In the genomic region with DNA sequence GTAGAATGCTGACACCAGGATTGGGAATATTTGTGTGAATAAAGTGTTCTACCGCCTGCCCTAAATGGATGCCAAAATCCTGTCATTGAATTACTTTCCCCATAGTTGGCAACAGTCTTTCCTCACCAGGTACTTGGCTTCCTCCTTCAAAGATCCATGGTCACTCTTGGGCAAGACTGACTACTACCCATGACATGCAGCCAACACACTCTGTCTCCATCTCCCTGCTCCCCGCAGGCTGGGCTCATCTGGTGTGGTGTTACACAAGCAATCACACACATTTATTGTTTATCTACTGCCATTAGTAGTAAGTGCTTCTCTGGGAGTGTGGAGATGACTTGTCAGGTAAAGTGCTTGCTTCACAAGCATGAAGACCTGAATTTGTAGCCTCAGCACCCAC, we compare ENCODE assay signal across 25 mouse cellular contexts. TPM values are rescaled to one million over a fixed set of nuclear protein-coding genes. Genes with fewer than 3 reads are reported as not detected.
DNase-seq lines count a peak whose midpoint lies in the region; ATAC-seq and TF ChIP-seq lines count a peak whose summit lies in the region.
"Had no signal": no experiment of that assay in that cellular context is flagged by ENCODE, and none has a peak within 500 bp of the region (broad histone marks: within the 10 kb centered on the region; RNA-seq: fewer than 3 reads in every experiment).

No protein-coding gene starts in this region.

- no peaks in the 10 kb centered on the region for H3K9me3 ChIP-seq in midbrain, postnatal 0 days (ENCODE audit: low read length)
- no peaks in the 10 kb centered on the region for H3K9me3 ChIP-seq in midbrain, embryonic 11.5 days (ENCODE audit: control insufficient read depth, low read length)
- H3K9me3 ChIP-seq: heart, embryonic 13.5 days; limb, embryonic 10.5 days had no signal

- H3K36me3 ChIP-seq in midbrain, postnatal 0 days (ENCODE audit: insufficient read depth, low read length) = no peaks in the 10 kb centered on the region
- no peaks in the 10 kb centered on the region for H3K36me3 ChIP-seq in midbrain, embryonic 11.5 days (ENCODE audit: control insufficient read depth, insufficient read depth, low read length)
- H3K36me3 ChIP-seq: heart, embryonic 13.5 days; limb, embryonic 10.5 days had no signal

- no peak overlapping the region for H3K4me3 ChIP-seq in midbrain, postnatal 0 days (ENCODE audit: low read depth, low read length)
- no peak overlapping the region for H3K4me3 ChIP-seq in midbrain, embryonic 11.5 days (ENCODE audit: low read depth, low read length)
- H3K4me3 ChIP-seq: heart, embryonic 13.5 days; left cerebral cortex, adult 2 months; limb, embryonic 10.5 days had no signal

- WGBS in midbrain, postnatal 0 days = 88% methylated on average over 2 of the region's 2 CpGs
- 97% methylated on average over 2 of the region's 2 CpGs for WGBS in midbrain, embryonic 11.5 days

- H3K27ac ChIP-seq in midbrain, postnatal 0 days (ENCODE audit: low read depth, low read length) = no peak overlapping the region
- H3K27ac ChIP-seq in midbrain, embryonic 11.5 days (ENCODE audit: low read depth, low read length) = no peak overlapping the region
- H3K27ac ChIP-seq: heart, embryonic 13.5 days; kidney, postnatal 0 days; limb, embryonic 10.5 days had no signal

- intact Hi-C loops in heart, postnatal 25 days (cut with DNase I) = no loop called here

- peak; percentile 43 for DNase-seq in cerebellum, adult 9-11 months
- no peak for DNase-seq in cerebellum, adult 11-12 months
- peak; percentile 42 for DNase-seq in heart, adult 11 months
- DNase-seq in heart, postnatal 25 days (ENCODE audit: low spot score) = no peak
- peak; percentile 21 for DNase-seq in midbrain, postnatal 0 days (ENCODE audit: low spot score)
- no peak for DNase-seq in midbrain, embryonic 11.5 days (ENCODE audit: low spot score, missing footprints)
- DNase-seq in adipocyte (ENCODE audit: low spot score) = no peak
- DNase-seq in B cell, adult 2 months = no peak
- DNase-seq: embryo, embryonic 11 days; heart, postnatal 4 days; lung, adult 2 months; lung, postnatal 36 days; retina, postnatal 1 day had no signal

- no peak overlapping the region for H3K4me2 ChIP-seq in midbrain, postnatal 0 days (ENCODE audit: low read depth, low read length, poor library complexity, severe bottlenecking)
- no peak overlapping the region for H3K4me2 ChIP-seq in midbrain, embryonic 11.5 days
- H3K4me2 ChIP-seq: heart, embryonic 13.5 days; liver, embryonic 11.5 days had no signal

- H3K27me3 ChIP-seq in midbrain, postnatal 0 days (ENCODE audit: insufficient read depth, low read length) = no peaks in the 10 kb centered on the region
- no peaks in the 10 kb centered on the region; the same call in 1 of the 2 replicates for H3K27me3 ChIP-seq in midbrain, embryonic 11.5 days (ENCODE audit: control insufficient read depth, insufficient read depth, low read length)
- H3K27me3 ChIP-seq: CH12.LX had no signal

- H3K9ac ChIP-seq in midbrain, postnatal 0 days (replicated peaks; ENCODE audit: low read length, poor library complexity, severe bottlenecking) = no peak overlapping the region
- no peak overlapping the region for H3K9ac ChIP-seq in midbrain, embryonic 11.5 days (ENCODE audit: low read length)
- H3K9ac ChIP-seq: heart, embryonic 13.5 days had no signal

- no peak for TF ChIP-seq CTCF in midbrain, postnatal 0 days (IDR thresholded peaks at IDR 0.05)

- H3K4me1 ChIP-seq in midbrain, postnatal 0 days (ENCODE audit: insufficient read depth, low read length) = no peaks in the 10 kb centered on the region
- H3K4me1 ChIP-seq in midbrain, embryonic 11.5 days (ENCODE audit: control insufficient read depth, insufficient read depth, low read length) = no peaks in the 10 kb centered on the region

- ATAC-seq in midbrain, postnatal 0 days (ENCODE audit: low FRiP score) = no peak
- no peak for ATAC-seq in midbrain, embryonic 11.5 days (ENCODE audit: low FRiP score)
- ATAC-seq: hindbrain, embryonic 16.5 days; intestine, postnatal 0 days had no signal

RNA-seq across cellular contexts. Expression of a gene that starts 5.9 kb away (rescaled TPM):
- not detected for total RNA-seq in heart, postnatal 25 days (2021)
- 0.33 TPM in 1 of 2 replicates, not detected in the other for total RNA-seq in midbrain, postnatal 0 days (2014; rRNA removed)
- polyA plus RNA-seq in midbrain, postnatal 0 days (2015; fragmentation: Nextera tagmentation; extraction: Ambion mirVana) = 0.09 TPM in 1 of 2 replicates, not detected in the other
- not detected in 2 replicates for polyA plus RNA-seq in midbrain, embryonic 11.5 days (2014; fragmentation: Nextera tagmentation; extraction: Ambion mirVana)
- total RNA-seq: gastrocnemius, adult 18-20 months; granulocyte monocyte progenitor cell, adult 5-6 weeks; heart, postnatal 4 days had no signal
- polyA plus RNA-seq: embryonic facial prominence, embryonic 14.5 days; heart, embryonic 13.5 days; intestine, postnatal 0 days; kidney, postnatal 0 days; limb, embryonic 10.5 days; liver, embryonic 11.5 days; stomach, embryonic 16.5 days had no signal

RNA-seq across cellular contexts. Expression of a gene that starts 27.1 kb away (rescaled TPM):
- total RNA-seq in heart, postnatal 25 days (2021) = 1 to 10 TPM; 1.4 to 1.8 TPM
- total RNA-seq in midbrain, postnatal 0 days (2014; rRNA removed) = 62.7 and 65.4 TPM in 2 replicates
- 84.3 and 84.9 TPM in 2 replicates for polyA plus RNA-seq in midbrain, postnatal 0 days (2015; fragmentation: Nextera tagmentation; extraction: Ambion mirVana)
- polyA plus RNA-seq in midbrain, embryonic 11.5 days (2014; fragmentation: Nextera tagmentation; extraction: Ambion mirVana) = 16.8 and 17.9 TPM in 2 replicates

RNA-seq across cellular contexts. Expression of a gene that starts 31.5 kb away (rescaled TPM):
- total RNA-seq in heart, postnatal 25 days (2021) = 10 to 100 TPM; 18.5 to 20.0 TPM
- 132 and 158 TPM in 2 replicates for total RNA-seq in midbrain, postnatal 0 days (2014; rRNA removed)
- 40.7 and 44.7 TPM in 2 replicates for polyA plus RNA-seq in midbrain, postnatal 0 days (2015; fragmentation: Nextera tagmentation; extraction: Ambion mirVana)
- 16.6 and 17.7 TPM in 2 replicates for polyA plus RNA-seq in midbrain, embryonic 11.5 days (2014; fragmentation: Nextera tagmentation; extraction: Ambion mirVana)

RNA-seq across cellular contexts. Expression of a gene that starts 53.2 kb away (rescaled TPM):
- 100 to 1,000 TPM; 627 to 667 TPM for total RNA-seq in heart, postnatal 25 days (2021)
- 87.2 and 103 TPM in 2 replicates for total RNA-seq in midbrain, postnatal 0 days (2014; rRNA removed)
- polyA plus RNA-seq in midbrain, postnatal 0 days (2015; fragmentation: Nextera tagmentation; extraction: Ambion mirVana) = 184 and 191 TPM in 2 replicates
- polyA plus RNA-seq in midbrain, embryonic 11.5 days (2014; fragmentation: Nextera tagmentation; extraction: Ambion mirVana) = 122 and 127 TPM in 2 replicates

Comparison
In these comparisons a context has a peak if more than half of its experiments do, and no peak if none do; other contexts are left out.
1. DNase-seq: peak in cerebellum, adult 9-11 months (single experiment), heart, adult 11 months (single experiment) and midbrain, postnatal 0 days (single experiment); none in cerebellum, adult 11-12 months (single experiment), heart, postnatal 25 days (single experiment), midbrain, embryonic 11.5 days (single experiment), adipocyte (single experiment) and B cell, adult 2 months (0 of 2).
2. RNA of a gene that starts 27.1 kb away (total RNA-seq): 62.7 to 65.4 TPM in midbrain, postnatal 0 days; 1.4 to 1.8 TPM in heart, postnatal 25 days; every median in the first group is over 10 times any median in the second.